Mouse (Mus musculus) thymus, adult 18-20 months (tissue): ENCODE results near the gene Nt5dc3.

Experiments
- DNase-seq, 2 experiments: peaks; one replicate each; pipeline ENCODE4 v3.0.0; 2022; ENCODE audit warnings: mixed read lengths in 2 of 2

The Nt5dc3 gene

DNA sequence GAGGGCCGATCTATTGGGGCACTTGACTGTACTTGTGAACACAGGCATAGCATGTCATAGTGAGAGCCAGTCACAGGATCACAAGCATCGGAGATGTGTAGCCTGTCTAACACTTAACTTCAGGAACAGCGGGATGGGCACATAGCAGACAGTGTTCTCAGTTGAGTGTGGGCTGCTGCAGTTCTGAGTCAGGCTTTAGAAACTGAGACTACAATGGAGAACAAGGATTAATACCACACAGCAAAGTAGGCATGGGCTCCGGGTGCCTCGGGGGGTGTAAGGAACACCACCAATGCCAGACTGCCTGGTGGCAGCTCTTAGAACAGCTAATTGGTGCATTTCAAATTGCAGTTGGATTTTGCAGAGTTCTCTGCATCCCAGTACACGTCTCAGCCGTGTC lies 42.2 kb downstream of the Nt5dc3 start:
- no peak for DNase-seq

- DNase-seq, result no peak
Observed at GRCm38 (mm10) chr10:86824093-86824492, 45.3 kb downstream of the Nt5dc3 start.

DNA sequence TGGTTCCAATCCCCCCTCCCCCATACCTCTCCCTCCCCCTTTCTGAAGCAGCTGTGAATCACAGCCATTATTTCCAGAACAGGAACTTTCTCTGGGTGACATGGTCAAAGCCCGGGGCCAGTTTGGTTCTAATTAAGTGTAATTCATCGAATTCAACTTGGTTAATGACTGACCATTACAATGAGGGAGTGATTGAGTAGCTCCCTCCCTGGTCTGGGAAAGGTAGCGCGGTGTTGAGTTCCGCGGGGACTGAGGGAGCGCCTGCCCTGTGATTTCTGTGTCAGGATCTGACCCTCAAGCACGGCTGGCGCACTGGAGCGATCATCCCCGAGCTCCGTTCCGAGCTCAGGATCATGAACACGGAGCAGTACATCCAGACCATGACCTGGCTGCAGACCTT lies 46.1 kb downstream of the Nt5dc3 start:
- no peak for DNase-seq

GRCm38 (mm10) chr10:86825871-86826522 lies 47.2 kb downstream of the Nt5dc3 start:
- no peak for DNase-seq

DNA sequence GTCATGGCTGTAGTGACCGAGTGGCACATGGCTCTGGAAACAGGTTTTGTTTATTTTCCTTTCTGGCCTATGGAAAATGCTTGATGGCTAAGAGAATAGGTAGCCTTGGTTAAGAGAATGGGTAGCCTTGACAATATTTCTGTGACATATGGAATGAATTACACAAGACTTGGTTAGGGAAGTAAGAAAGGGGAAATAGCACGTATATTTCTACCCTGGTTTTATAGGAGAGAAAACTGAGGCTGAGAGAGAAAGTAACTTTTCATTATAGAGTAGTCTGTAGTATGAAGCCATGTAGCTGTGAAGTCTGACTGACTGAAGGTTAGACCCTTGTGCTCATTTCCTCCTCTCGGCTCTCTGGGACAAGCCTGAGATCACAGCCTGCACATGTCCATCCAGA lies 48.1 kb downstream of the Nt5dc3 start:
- DNase-seq, result no peak

- DNase-seq, result no peak
Observed at GRCm38 (mm10) chr10:86828221-86829135, 49.7 kb downstream of the Nt5dc3 start.

DNA sequence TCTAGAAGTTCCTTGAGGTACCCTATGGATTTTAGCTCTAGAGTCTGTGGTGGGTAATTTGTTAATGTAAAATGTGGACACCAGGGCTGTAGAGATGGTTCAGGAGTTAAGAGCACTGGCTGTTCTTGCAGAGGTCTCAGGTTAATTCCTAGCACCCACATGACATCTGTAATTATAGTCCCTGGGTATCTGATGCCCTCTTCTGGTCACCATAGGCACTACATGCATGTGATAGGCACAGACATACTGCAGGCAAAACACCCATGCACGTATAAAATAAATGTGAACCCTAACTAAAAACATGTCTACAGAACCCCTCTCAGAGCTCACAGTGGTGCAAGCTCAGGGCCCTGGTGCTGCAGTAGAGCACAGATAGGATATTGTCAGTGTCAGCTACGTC lies 50.7 kb downstream of the Nt5dc3 start:
- DNase-seq, result no peak

DNA sequence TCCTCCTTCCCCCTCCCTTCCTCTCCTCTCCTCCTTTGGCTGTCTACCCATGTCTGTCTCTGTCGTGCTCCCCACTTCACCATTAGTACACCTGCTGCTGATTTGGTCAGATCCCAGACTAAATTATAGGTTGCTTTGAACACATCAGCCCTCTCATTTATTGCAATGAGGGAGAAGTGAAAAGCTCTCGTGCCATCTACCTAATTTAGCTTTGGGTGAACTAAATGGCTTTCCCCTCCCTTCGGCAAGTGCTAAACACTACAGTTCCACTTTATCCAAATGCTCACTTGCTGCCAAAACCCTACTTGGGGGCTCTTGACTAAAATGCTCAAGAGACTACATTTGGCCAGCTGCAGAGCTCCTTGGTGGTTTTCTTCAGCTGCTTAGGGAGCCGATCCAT lies 58.0 kb downstream of the Nt5dc3 start:
- DNase-seq, result no peak

DNA sequence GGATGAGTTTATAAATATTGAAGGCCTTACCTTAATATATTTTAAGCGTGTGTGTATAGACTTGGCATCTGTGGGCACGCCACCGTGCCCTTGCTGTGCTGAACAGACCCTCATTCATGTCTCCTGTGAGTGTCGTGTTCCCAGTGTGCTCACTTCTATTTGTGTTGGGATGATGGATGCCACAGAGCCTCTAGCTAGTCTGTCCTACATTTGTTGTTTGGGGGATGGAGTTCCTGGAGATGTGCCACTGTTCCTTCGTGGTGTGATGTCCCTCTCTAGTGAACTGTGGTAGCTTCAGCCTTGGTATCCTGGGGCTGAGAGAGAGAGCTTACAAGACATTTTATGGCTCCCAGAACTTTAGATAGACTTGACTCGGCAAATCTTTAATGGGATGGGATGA lies 60.0 kb downstream of the Nt5dc3 start:
- no peak for DNase-seq

DNA sequence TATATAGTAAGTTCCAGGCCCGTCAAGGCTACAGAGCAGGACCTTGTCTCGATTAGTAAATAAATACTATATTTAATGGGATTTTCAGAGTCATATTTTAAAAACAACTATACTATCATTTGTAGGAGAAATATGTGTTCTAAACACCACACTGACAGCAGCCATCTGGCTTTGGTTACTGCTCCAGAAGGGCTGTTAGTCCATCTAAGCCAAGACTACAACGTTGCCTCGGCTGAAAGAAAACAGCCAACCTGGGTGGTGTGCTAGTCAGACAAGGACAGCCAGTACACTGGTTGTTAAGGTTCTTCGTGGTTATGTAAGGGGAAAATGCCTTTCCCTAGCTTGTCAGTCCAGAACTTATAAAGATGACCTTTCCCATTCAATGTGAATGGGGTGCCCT lies 63.9 kb downstream of the Nt5dc3 start:
- DNase-seq, result no peak

DNA sequence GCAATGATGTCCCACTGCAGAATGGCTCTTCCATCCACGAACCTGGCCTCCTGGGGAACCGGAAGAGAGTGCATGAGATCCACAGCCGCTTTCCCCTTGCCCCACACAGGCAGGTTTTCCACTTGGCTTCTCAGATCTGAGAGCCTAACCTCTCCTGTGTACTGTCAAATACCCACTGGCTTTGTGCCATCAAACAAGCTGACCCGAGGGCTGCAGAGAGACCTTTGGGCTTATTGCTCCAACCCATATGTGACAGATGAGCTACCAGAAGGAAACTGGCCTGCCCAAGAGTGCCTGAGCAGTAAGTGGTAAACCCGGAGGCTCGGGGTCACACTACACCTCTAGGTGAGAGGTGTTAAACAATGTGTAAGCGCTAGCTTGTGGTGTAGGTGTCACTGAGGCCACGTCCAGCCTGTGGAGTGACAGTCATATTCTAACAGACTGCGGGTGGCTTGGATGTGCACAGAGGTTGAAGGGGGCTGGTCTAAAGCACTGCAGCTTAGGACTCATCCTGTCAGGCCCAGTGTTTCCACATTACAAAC lies 68.2 kb downstream of the Nt5dc3 start:
- DNase-seq, result no peak

GRCm38 (mm10) chr10:86849087-86849486 lies 70.3 kb downstream of the Nt5dc3 start:
- no peak for DNase-seq

- DNase-seq, result no peak
Observed at GRCm38 (mm10) chr10:86849508-86849907, 70.7 kb downstream of the Nt5dc3 start.

DNA sequence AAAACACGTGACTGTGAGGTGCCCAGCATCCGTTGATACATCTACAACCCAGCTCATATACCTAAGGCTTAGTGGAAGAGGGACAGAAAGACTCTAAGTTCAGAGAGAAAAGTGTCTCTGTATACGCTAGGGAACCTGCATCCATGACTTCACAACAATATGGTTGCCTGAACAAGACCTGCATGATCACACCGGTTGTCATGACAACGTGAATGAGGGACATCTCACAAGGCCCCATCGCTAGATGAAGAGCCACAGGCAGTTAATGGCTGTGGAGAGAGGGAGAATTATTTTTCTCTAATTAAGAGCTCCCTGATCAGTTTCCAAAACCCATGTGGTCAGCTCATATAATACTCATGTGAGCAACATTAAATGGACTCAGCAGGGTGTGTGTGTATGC lies 73.4 kb downstream of the Nt5dc3 start:
- DNase-seq, result no peak

- DNase-seq, result no peak
Observed at GRCm38 (mm10) chr10:86853433-86853832, 74.6 kb downstream of the Nt5dc3 start.

DNA sequence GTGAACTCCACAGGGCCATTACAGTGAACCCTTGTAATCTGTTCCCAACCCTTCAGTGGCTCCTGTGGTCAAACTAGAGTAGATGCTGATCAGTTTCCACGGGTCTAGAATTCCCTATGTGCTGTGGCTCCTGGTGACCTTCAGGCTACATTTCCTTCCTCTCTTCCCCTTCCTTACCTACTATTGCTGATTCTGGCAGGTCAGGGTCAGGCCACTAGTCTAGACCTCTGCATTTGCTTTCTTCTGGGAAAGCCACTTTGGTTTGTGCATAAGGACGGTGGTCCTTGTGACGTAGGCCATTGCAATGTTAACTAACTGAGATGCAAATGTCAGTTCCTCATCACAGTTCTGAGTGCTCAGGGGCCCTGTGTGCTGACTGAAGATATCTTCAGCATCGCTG lies 81.6 kb downstream of the Nt5dc3 start:
- no peak for DNase-seq

- DNase-seq, result no peak
Observed at GRCm38 (mm10) chr10:86862496-86862895, 83.7 kb downstream of the Nt5dc3 start.

DNA sequence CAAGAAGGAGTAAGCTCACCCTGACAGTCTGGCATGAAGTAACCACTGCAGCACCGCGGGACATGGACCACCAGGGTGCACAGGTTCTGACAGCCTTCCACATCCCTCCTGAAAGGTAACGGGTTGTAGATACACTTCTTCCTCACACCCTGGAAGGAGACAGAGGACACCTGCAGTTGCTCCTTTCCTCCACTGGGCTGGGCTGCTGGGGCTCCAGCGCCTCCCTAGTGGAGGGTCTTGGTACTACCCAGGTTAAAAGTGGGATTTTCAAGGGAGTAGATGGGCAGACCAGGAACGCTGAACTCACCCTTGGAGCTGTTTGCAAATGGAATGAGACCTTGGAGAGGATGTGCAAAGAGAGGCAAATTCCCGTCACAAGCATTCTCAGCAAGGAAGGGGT lies 84.6 kb downstream of the Nt5dc3 start:
- no peak for DNase-seq

- DNase-seq, result no peak
Observed at GRCm38 (mm10) chr10:86872121-86872520, 93.3 kb downstream of the Nt5dc3 start.

GRCm38 (mm10) chr10:86872591-86872990 lies 93.8 kb downstream of the Nt5dc3 start:
- DNase-seq, result no peak

DNA sequence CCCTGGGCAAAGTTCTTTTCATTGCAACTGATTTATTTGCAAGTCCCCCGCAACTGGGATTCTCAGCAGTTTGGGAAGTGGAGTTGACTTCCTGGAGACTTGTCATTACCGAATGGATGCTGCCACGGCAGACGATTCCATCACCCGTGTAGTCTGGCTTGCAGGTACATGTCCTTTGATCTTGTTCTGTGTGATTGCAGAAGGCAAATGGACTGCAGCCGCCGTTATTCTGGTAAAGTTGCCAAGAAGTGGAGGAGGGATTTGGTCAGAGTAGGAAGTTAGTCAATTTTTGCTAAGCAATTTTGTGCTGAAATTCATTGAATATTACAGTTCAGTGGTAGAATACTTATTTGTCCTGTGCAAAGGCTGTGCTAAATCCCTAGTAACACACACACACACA lies 99.9 kb downstream of the Nt5dc3 start:
- DNase-seq, result no peak

DNA sequence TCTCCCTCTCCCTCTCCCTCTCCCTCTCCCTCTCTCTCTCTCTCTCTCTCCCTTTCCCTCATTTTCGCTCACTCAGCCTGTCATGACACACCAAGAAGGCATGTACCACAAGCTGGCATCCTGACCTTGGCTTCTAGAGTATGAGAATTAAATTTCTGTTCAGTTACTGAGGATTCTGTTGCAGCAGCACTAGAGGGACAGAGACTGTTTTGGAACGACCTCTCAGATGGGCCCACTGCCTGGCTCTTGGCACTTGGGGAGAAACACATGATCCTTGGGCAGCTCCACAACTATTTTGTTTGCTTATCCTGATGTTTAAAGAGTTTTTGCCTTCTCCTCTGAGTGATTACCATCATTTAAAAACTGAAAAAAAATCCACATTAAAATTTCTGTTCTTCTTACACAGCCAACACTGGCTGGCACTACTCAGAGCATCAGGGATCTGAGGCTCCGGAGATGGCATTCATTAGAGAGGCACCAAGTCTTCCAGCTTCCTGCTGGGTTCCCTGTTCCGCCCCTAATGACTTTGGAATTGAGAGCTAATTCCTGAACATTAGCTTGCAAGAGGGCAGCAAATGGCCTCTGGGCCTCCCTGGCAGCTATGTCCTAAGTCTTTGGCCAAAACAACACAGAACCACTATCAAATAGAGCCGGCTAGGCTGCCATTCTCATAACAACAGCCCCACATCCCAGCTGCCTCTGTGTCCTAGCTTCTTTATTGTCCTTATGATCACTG lies 101.4 kb downstream of the Nt5dc3 start:
- no peak for DNase-seq

- no peak for DNase-seq
Observed at GRCm38 (mm10) chr10:86881448-86881847, 102.6 kb downstream of the Nt5dc3 start.
